Mouse (Mus musculus): Measurements from ENCODE around the gene C130074G19Rik. TPM values are rescaled to one million over a fixed set of nuclear protein-coding genes. Genes with fewer than 3 reads are reported as not detected.

C130074G19Rik gene
- total RNA-seq, 2 experiments from 2014 or later, result 9.3 to 12.1 TPM

DNA sequence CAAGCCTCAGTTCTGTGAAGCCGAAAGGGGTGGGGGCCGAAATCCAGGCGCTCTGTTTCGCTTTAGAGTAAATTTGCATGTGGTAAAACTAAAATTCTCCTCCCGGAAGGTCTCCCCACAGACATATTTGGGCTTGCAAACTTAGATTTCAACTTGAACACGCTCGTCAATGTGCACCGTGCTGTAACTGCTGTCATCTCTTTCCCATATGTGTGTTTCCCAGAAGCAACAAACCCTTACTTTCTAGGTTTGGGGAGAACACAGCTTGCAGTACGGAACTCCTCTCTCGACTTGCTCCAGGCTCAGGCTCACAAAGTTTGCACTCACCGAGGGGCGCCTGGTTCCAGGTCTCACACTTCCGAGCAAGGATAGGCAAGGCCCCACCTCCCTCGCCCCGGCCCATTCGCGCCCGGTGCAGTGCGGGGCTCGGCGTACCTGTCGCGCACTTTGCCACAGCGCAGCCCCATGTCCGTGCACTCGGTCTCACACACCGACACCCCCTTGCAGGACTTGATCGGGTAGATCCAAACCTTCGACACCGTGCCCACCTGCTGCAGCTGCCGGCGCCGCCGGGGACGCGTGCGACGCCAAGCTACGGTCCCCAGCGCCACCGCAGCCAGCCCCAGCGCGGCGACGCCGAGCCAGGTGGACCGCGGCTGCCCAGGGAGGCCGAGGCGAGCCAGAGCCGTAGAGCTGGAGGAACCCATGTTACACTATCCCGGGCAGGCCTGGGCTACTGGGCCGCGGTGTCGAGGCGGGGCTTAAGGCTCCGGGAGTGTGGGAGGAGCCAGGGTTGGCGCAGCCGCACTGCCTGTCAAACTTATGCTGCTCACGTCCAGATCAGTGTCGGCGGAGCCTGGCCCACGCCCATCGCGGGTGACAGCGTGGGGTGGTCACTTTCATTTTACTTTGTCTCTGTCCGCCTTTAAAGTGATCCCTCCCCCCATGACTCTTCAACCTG is 37.6 kb downstream of the C130074G19Rik start:
- peak; percentile 80 to 86 for DNase-seq (ENCODE audit: low spot score in 2 of 2)

GRCm38 (mm10) chr1:184844326-184845066 is 38.5 kb downstream of the C130074G19Rik start:
- DNase-seq (ENCODE audit: low spot score in 2 of 2), result no peak

GRCm38 (mm10) chr1:184837649-184838048 is 45.4 kb downstream of the C130074G19Rik start:
- no peak for DNase-seq (ENCODE audit: low spot score in 2 of 2)

DNA sequence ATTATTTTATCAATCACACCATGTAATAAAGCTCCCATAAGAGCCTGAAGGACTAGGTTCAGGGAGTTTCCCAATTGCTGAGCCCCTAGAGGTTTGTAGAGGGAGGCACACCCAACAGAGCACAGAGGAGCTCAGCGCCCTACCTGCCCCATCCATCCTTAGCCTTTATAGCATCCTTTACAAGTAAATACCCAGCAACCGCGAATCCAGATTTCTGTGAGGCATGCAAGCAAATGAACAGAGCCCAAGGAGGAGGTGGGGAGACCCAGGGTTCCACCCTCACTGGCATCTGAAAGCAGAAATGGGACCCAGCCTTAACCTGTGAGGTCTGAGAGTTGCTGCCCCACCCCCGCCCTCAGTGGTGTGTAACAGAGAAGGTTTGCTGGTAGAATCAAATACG is 46.7 kb downstream of the C130074G19Rik start:
- no peak for DNase-seq (ENCODE audit: low spot score in 2 of 2)

GRCm38 (mm10) chr1:184833499-184833898 is 49.5 kb downstream of the C130074G19Rik start:
- no peak for DNase-seq (ENCODE audit: low spot score in 2 of 2)

DNA sequence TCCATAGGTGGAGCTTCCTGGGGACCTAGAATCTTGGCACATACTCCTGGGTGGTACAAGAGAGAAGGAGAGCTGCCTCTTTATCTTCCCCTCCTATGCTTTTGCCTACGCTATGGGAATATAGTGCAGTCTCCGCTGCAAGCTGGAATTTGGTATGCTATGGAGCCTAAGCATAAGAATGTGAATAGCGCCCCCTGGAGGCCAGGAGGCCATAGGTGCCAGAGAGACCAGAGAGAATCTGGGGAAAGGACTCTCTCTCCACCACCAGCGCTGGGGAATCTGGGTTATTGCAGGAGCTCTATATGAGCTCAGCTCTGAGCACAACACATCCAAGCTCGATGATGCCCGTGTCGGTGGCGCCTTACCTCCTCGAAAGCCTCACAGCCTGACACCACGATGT is 50.8 kb downstream of the C130074G19Rik start:
- no peak for DNase-seq (ENCODE audit: low spot score in 2 of 2)

- DNase-seq (ENCODE audit: low spot score in 2 of 2), result no peak
Measured at GRCm38 (mm10) chr1:184829897-184830296, 53.1 kb downstream of the C130074G19Rik start.

DNA sequence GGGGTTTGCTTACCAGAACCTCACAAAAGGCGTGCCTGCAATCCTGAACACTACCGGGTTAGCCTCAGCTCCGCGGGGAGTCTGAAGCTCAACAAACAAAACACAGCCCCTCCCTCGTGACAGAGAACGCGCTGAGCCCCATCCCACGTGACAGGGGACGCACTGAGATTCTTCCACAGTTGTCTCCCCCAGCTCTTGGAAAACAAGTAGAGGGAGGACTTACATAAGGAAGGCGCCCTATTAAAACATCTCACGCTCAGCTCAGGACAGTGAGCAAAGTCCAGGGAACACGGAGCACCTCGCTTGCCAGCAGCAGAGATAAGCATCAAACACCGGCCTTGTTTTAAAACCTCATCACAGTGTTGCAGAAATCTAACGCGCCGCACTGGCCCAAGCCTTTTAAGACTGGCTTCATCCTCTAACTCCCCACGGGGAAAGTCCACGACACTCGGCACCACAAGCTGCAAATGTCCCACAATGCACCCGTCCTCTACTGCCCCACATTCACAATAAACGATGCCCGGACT is 55.8 kb downstream of the C130074G19Rik start:
- no peak for DNase-seq (ENCODE audit: low spot score in 2 of 2)

DNA sequence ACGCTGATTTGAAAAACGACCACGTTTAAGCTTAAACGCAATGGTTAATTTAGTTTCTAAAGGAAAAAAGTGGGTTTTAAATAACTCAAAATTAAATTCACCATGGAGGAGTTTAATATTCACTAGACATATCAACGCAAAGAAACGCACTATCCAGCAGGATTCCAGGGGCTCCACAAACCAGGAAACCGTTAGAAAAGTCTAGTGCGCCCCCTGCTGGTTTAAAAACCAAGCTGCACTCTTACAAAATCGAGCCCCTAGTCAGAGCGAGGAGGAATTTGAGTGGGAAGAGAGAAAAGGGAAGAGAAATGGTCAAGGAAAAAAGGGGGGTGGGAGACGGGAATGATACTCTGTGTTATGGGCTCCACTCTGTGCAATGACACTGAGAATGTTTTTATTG is 57.9 kb downstream of the C130074G19Rik start:
- peak; percentile 52 to 66 for DNase-seq (ENCODE audit: low spot score in 2 of 2)

GRCm38 (mm10) chr1:184824439-184824851 is 58.6 kb downstream of the C130074G19Rik start:
- peak; percentile 74 to 89 for DNase-seq (ENCODE audit: low spot score in 2 of 2)

DNA sequence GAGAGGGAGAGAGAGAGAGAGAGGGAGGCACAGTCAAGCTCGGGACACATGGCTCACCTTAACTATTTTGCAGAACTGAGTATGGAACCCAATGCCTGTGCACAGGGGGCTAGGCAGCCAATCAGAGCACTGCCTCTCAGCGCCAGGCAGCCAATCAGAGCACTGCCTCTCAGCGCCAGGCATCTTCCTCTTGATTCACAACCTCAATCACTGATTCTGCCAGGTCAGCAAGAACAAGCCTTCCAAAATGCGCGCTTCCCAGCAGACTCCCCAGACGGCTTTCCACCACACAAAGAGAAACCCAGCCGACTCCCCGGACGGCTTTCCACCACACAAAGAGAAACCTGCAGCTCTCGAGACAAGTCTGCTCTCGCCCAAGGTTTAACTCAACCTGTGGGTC is 60.3 kb downstream of the C130074G19Rik start:
- DNase-seq (ENCODE audit: low spot score in 2 of 2), result peak; percentile 19 to 63

Small RNA genes lying within 50 kb of the gene (microRNA-seq; reads per million reads assigned to microRNA genes)
- 513 to 554 reads per million in 2 experiments for gene Mir1981

Other genes starting within 250 kb of the C130074G19Rik start
- 1 to 10 TPM; 1.2 to 2.6 TPM for gene Hlx, start 150.6 kb downstream of the C130074G19Rik start, total RNA-seq (2021)
- under 1 TPM in 1 of 2 experiments, not detected in 1; 0.35 TPM for gene Marc1, start 71.9 kb downstream of the C130074G19Rik start, total RNA-seq (2021)
- 10 to 100 TPM; 93.0 to 97.6 TPM for gene Marc2, start 36.8 kb downstream of the C130074G19Rik start, total RNA-seq (2021)
- 10 to 100 TPM; 54.1 to 59.4 TPM for gene Mark1, start 116.4 kb upstream of the C130074G19Rik start, total RNA-seq (2021)

All from layer of hippocampus, postnatal 14 days (tissue).